Mouse (Mus musculus) kidney, adult 2 months (tissue): ENCODE measurements around the gene Nr5a1.

ENCODE experiments used
- CTCF ChIP-seq: fragments of 200-500 bp; conservative IDR thresholded peaks from 2 replicates; pipeline ENCODE4 v1.5.1; 2011; ENCODE audit warnings: low read depth, mild to moderate bottlenecking, control low read depth, low read length, moderate library complexity, mixed read lengths; ENCODE audit not compliant: insufficient read depth, insufficient read length
- POLR2A ChIP-seq: fragments of 200-500 bp; IDR thresholded peaks from one replicate; pipeline ENCODE4 v1.6.1; 2011; ENCODE audit warnings: low read depth, low read length, control low read depth

DNA sequence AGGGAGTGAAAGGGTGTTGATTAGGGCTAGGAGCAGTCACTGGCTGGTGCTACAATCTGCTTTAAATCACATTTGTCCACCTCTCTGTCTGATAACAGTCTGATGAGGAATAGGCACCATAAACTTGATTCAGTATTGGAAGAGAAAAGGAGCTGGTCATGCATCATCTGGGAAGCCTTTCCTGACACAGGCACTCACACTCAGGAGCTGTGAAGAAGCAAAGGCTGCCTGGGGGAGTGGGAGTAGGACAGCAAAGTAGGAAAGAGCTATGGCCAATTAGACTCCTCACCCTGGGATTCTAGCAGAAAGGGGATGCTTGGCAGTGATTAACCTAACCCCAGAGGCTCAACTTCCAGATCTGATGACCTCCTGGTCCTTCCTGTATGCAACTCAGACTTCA lies 21.4 kb upstream of the Nr5a1 start:
- TF ChIP-seq CTCF (no peak), POLR2A (no peak)
